Mouse (Mus musculus): ENCODE measurements around the gene Ccdc171. TPM values are rescaled to one million over a fixed set of nuclear protein-coding genes. Genes with fewer than 3 reads are reported as not detected.
"Not testable (repeated sequence)": the region's sequence is repeated elsewhere in the genome, so short reads cannot be mapped to it uniquely, and the experiment has no call there.

Ccdc171 gene
- total RNA-seq, 2 experiments from 2014 or later, result 0.52 to 1.2 TPM

DNA sequence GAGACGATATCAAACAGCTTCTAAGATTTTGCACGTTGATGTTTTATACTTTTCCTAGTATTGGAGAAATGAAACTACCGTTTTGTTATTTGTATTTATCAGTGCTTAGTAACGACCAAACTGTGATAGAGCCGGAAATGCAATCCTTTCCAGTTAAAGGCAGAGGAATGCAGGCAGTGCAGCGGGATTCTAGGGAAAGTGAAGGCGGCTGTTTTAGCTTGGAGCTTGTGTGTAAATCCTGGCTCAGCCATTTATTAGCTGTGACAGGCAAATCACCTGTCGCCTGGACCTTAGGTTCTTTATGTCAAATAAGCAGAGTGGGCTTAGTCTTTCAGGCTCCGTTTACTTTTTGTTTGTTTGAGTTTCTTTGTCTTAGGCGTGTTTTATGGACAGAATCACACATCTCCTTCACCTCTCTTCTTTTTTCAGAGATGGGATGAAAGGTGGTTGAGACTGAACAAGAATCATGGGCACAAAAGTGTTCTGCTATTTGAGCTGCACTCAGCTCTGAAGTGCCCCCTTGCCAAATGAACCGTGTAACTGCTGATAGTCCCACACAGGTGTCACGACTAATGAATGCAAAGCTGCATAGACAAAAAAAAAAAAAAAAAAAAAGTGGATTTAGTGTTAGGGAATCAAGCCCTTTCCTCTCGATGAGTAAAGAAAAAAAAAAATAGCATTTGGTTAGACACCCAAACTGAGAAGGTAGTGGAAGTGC is 1.1 kb downstream of the Ccdc171 start:
- DNase-seq, result peak; percentile 13 to 30

DNA sequence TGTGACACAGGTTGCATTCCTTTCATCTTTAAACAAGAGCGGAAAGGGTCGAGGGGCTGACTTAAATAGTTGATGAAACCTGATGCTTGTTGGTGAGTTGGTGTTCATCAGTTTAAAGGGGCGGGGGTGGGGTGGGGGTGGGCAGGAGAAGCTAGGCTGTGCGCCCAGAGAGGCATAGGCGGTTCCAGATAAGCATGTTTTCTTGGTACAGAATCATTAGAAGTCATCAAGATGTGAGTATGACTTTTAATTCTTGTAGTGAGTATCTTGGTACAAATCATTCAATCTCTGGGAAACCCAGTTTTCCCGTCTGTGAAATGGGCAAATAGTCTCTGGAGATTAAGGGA is 1.6 kb downstream of the Ccdc171 start:
- DNase-seq, result no peak

DNA sequence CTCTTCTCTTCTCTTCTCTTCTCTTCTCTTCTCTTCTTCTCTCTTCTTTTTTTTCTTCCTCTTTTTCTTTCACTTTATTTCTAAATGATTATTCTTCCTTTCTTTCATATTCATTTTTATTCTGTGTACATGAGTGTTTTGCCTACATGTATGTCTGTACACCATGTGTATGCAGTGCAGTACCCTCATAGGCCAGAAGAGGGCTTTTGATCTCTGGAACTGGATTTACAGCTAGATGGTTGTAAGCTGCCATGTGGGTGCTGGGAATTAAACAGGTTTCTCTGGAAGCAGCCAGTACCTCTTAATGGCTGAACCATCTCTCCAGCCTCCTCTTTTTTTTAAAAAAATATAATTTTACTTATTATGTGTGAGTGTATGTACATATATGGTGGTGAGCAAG is 2.6 kb downstream of the Ccdc171 start:
- DNase-seq, result peak; percentile 13 to 36

DNA sequence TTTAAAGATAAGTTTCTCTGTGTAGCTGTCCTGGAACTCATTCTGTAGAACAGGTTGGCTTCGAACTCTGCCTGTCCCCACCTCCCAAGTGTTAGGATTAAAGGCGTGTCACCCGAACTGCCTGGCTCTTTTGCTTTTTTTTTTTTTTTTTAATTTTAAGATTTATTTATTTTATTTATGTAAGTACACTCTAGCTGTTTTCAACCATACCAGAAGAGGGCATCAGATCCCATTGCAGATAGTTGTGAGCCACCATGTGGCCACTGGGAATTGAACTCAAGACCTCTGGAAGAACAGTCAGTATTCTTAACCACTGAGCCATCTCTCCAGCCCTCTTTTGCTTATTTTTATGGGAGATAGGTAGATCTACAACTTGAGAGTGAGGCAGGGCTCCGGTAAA is 4.7 kb downstream of the Ccdc171 start:
- DNase-seq, result not testable (repeated sequence)

DNA sequence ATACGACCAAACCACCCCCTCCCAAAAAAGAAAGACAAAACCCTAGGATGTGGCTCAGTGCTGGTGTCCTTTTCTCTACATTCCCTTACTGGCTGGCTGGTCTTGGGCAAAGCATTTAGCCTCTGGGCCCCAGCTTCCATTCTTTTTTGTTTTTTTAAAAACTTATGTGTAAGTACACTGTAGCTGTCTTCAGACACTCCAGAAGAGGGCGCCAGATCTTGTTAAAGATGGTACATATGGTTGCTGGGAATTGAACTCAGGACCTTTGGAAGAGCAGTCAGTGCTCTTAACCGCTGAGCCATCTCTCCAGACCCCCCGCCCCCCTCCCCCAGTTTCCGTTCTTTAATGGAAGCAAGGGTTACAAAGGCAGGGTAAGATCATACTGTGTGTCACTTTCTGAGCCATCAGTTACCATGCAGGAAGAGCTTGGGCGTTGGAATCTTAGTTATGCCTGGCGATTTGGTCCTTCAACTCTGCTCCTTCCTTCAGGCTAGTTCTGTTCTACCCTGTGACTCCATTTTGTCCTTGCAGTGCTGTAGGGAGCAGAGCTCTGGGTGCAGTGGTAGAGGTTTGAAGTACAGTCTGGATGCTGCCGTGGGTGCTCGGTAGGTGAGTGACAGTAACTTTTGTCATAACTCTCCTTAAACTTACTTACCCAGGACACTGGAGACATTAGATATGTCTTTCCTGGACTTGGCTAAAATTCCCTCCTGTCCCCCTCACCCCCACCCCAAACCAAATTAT is 8.0 kb downstream of the Ccdc171 start:
- no peak for DNase-seq

DNA sequence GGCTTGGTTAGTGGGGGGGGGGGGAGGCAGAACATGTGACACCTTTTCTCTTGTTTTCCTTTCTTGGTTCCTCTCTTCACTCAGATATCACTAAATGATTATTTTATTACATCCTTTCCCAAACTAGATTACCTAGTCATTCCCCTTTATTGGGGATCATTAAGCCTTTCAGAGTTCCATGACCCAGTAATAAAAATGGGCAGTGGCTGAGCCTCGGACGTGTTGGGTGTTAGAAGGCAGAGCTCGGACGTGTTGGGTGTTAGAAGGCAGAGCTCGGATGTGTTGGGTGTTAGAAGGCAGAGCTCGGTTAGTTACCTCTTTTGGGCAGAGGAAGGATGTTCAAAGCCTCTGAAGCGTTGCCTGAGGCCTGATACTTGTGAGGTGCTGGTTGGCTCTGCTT is 8.7 kb downstream of the Ccdc171 start:
- DNase-seq, result no peak

DNA sequence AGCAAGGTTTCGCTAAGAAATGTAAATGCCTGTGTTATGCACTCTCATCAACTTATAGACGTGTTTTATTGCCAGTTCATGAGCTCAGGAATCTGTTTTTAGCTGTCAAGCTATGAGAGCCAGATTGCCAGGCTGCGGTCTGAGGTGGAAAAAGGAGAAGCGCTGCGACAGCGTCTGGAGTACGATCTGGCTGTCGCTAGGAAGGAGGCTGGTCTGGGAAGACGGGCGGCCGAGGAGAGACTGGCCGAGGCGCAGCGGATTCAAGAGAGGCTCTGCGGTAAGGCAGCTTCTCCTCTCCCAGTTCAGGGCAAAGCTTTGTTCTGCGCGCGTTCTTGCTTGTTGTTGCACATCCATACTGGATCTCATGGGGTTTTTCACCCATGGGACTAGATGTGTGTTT is 24.2 kb downstream of the Ccdc171 start:
- DNase-seq, result no peak

DNA sequence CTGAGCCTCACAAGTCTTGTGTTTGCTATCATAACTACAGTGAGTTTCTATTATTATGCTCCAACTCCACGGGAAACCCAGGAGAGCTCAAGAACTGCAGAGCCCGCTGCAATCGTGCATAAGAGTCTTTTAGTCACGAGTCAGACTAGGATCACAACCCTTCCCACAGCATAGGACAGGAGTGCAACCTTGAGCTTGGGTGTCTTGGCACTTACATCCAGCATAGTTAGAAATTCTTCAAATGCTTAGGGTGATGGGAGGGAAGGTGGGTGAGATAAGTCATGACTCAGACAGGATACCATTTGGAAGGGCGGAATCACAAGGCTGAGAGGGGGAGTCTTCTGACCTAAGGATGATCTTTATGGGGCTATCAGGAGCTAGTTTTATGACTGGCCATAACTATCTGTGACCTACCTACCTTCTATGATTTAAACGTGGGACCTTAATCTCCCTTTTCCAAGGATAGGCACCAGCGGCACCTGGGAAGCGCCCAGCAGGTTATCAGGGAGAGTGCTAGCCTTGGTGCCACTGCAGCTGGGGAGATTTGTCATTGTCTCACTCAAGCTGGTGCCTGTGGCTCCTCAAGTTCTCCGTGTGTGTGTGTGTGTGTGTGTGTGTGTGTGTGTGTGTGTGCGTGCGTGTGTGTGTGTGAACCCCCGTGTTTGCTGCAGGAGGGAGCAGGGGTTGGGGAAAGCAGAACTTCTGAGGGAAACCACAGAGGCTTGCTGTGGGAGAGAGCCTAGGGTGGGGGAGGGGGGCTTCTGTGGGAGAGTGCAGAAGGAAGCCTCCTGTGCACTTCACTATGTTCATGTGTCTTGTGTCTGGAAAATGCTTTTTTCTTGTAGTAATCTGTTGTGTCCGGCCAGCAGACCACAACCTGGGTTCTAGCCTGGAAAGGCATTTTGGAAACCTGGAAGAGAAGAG is 42.1 kb downstream of the Ccdc171 start:
- DNase-seq, result no peak

DNA sequence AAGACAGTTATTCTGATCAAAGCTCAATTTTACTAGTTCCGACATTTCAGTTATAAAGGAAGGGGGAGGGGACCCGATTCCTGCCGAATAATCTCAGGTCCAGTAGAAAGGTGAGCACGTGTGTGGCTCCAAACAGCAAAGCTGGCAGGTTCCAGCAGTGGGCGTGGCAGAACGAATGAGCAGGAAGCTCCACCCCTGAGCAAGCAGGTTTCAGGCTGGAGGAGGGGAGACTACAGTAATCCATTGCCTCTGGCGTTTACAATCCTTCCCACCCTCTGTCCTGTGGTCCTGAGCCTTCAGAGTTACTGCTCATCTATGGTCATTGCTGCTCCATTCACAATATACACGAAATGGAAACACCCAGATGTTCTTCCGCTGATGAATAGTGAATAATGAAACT is 42.8 kb downstream of the Ccdc171 start:
- peak; percentile 22 to 25 for DNase-seq

DNA sequence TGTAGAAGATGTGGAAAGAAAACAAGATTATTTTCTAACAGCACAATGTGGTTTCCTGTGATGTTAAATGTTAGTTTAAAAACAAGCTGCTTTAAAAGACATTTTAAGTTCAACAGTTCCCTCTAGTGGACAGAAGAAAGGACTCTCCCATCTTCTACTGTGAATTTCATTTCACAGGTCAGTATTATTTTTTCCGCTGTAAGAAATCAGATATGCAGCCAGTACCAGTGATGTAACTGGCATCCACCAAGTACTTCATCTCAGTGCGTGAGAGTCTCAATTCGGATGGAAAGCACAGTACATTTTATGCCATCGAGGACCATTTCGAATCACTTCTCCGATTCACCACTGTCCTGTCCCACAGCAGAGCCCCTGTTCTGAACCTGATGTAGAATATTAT is 45.2 kb downstream of the Ccdc171 start:
- peak in 1 of 2 experiments; percentile 42 for DNase-seq

DNA sequence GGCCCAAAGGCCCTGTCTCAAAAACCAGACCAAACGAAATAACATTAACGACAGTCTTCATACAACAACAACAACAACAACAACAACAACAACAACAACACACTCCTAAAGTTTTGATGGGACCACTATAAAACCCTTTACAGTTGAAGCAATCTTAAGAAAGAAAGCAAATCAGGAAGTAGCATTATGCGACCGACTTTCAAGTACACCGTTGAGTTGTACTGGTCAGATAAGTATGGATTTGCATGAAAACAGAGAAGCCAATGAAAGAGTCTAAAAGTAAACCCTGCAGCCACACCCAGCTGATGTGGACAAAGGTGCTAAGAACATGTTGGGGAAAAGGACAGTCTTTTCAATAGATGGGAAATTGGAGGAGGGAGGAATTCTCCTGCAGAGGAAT is 45.7 kb downstream of the Ccdc171 start:
- DNase-seq, result no peak

DNA sequence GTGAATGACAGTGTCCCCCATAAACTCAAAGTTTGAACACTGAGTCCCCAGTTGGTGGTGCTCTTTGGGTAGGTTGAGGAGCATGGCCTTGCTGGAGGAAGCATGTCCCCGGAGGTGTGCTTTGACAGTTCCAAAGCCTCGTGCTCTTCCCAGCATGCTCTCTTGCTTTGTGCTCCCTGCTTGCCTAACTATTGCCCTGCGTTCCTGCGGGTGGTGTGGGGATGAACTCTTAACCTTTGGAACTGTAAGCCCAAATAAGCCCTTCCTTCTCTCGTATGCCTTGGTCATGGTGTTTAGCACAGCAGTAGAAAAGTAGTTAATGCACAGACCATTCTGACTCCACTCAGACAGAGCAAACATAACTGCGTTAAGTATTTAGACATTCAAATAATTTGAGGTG is 47.2 kb downstream of the Ccdc171 start:
- DNase-seq, result no peak

DNA sequence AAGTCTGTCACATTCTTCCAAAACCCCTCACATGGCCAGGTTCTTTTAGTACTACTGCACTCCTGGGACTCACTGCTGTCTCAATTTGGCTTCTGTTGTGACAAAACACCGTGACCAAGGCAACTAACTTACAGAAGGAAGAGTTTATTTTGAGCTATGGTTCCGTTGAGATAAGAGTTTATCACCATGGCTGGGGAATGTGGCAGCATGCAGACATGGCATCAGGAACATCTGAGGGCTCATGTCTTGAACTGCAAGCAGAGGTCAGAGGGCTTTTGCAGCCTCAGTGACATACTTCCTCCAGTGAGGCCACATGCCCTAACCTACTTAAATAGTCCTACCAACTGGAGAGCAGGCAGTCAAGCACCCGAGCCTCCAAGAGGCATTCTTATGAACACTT is 51.0 kb downstream of the Ccdc171 start:
- DNase-seq, result peak; percentile 22 to 36

DNA sequence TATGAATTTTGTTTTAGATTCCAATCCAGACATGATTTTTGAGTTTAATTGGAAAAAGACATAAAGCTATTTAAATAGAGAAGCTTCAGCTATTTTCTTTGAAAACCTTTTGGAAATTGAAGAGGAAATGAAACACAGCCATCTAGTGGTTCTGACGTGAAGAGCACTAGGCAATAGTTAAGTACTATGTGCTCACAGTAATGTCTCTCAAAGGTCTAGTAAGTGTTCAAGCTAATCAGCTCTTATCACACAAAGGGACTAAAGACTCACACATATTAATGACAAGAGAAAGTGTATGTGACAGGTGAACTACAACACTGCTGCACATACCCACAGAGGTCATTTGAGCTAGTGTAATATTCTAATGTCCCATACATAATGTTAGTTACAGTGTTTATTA is 54.8 kb downstream of the Ccdc171 start:
- no peak for DNase-seq

DNA sequence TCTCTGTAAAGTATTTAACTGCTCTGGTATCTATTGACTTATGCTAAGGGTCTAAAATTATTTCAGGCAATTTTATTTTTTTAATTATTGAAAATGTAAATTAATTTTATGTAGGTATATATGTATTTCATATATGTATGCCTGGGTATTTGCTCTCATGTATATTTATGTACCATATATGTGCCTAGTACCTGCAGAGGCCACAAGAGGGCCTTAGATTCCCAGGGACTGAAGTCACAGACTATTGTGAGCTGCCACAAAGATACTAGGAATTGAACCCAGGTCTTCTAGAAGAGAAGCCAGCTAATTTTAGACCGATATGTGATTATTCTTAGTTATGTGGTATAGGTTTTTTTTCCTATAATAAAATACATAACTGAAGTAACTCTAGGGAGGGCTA is 62.2 kb downstream of the Ccdc171 start:
- DNase-seq, result no peak

DNA sequence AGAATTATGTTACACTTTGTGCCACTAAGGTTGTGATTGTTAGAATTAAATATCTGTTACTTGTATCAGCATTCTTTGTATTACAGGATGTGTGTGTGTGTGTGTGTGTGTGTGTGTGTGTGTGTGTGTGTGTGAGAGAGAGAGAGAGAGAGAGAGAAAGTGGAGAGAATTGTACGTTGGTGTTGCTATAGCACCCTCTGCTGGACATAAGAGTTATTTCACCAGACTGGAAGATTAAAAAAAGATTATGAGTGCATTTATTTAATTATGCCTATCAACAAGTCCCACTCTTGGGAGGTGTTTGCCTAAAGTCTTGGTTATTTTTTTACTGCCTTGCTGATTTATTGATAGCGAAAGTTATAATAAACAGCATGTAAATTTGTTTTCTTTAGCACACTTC is 71.1 kb downstream of the Ccdc171 start:
- no peak for DNase-seq

DNA sequence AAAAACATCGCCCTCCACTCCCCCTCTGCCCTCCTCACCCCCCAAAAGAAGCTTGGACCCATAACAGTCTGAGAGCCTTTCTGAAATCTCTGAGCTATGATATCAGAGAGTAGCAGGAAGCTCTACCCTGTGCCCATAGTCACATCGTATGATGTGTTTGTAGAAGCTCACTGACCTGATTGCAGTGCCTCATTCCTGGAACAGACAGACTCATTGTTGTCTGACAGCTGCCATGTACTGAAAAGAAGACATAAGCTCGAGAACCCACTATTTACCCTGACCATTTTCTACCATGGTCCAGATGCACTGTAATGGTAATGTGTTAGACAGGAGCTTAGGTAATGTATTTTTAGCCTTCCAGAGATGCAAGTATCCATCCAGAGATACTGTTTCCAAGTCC is 85.8 kb downstream of the Ccdc171 start:
- no peak for DNase-seq

DNA sequence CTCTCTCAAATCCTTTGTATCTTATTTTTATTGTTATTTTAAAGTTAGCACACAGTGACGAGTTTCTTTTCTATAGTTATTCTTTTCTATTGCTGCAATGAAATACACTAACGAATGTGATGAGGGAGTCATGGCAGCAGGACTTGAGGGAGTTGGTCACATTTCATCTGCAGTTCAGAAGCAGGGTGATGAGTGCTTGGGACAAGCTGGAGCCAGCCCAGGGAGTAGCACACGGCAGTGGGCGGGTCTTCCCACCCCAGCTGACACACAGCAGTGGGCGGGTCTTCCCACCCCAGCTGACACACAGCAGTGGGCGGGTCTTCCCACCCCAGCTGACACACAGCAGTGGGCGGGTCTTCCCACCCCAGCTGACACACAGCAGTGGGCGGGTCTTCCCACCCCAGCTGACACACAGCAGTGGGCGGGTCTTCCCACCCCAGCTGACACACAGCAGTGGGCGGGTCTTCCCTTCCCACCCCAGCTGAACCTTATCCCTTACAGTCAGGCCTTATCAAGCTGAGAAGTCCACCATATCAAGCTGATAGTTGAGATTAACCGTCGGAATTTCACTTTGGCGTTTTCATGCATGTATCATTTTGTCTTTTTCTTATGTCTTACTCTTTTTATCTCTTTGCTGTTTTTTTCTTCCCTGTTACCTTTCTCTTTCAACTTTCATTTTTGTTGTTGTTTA is 97.8 kb downstream of the Ccdc171 start:
- DNase-seq, result peak in 1 of 2 experiments; percentile 8

DNA sequence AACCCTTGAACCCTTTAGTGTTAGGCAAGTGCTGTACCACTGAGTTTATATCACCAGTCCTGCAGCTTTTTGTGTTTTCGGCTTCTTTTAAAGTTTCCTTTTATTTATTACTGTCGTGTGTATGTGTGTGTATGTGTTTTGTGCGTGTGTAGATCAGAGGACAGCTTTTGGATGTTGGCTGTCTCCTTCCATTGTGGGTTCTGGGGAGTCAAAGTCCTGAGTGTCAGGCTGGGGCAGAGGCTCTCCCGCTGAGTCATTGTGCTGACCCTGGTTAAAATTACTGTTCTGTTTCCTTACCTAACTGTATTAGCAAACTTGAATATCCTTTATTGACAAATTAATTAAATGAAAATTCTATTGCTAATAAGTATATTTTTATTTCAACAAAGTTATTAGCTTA is 98.4 kb downstream of the Ccdc171 start:
- no peak for DNase-seq

DNA sequence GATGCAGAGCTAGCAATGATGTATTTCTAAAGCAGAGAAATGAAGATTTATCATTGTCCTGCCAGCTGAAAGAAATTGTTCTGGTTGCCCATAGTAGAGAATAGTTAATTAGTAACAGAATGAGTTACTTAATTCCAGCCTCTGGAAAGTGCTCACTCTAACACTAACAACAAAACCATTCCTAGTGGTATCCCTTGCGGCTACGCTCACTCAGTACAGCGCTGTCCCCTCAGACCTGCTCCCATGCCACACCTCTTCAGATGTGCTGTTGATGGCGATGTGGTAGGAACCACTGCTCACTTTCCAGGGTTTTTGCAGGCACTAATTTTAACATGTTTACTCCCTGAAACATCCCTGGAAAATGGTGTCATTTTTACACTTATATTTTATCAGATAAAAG is 126.1 kb downstream of the Ccdc171 start:
- no peak for DNase-seq

DNA sequence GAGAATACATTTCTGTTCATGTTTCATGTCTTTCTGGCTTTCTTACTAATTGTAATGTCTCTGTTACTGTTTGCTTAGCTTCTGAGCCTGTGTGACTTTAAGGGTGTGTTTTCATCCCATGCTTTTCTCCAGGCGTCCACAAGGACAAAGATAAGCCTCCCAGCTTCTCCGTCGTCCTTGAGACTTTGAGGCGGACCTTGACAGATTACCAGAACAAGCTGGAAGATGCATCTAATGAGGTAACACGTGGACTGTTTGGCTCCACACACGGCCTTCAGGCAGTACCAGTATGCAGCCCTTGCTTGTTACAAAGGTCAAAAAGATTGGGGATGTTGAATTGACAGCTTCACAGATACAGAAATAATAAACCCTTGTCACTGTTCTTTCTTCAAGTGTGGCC is 130.1 kb downstream of the Ccdc171 start:
- DNase-seq, result peak in 1 of 2 experiments; percentile 8

DNA sequence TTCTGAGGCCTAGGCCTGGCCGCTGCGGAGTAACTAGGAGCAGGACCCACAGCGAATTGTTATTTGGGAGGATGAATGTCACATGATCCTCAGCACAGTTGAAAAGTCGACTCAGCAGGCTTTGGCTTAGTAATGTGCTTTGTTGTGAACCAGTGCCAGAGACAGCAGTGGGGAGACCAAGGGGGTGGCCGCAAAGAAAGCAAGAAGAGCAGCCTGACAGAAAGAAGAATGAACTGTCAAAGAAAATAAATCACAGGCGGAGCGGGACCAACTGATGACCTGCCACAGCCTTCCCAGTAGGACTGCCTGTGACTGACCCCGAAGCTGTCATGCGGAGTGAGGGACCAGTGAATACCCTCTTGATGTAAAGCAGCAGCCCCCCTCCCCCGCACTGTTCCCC is 131.2 kb downstream of the Ccdc171 start:
- DNase-seq, result no peak
